Mouse (Mus musculus) neural tube, embryonic 15.5 days (tissue): ENCODE results near the gene Robo2. TPM values are rescaled to one million over a fixed set of nuclear protein-coding genes. Genes with fewer than 3 reads are reported as not detected.

Experiments used
- ATAC-seq: fragments of 200-750 bp; cut with Nextera tagmentation; 2 replicates; pipeline ENCODE4 v1.8.0; 2017; ENCODE audit warnings: mild to moderate bottlenecking, moderate TSS enrichment, moderate library complexity; ENCODE audit not compliant: low FRiP score
- H3K27ac ChIP-seq: fragments of 300-500 bp; sonication (generic); replicated peaks from 2 replicates; pipeline ENCODE4 v1.5.1; 2015; ENCODE audit warnings: mild to moderate bottlenecking, inconsistent platforms
- H3K27me3 ChIP-seq: fragments of 300-500 bp; sonication (generic); replicated peaks from 2 replicates; pipeline ENCODE4 v1.6.1; 2015; ENCODE audit warnings: inconsistent platforms
- H3K36me3 ChIP-seq: fragments of 300-500 bp; sonication (generic); 2 replicates; pipeline ENCODE4 v1.6.1; 2015; ENCODE audit warnings: inconsistent platforms
- H3K4me1 ChIP-seq: fragments of 300-500 bp; sonication (generic); 2 replicates; pipeline ENCODE4 v1.6.1; 2015; ENCODE audit warnings: inconsistent platforms
- H3K4me2 ChIP-seq: fragments of 300-500 bp; sonication (generic); 2 replicates; pipeline ENCODE4 v1.6.1; 2015; ENCODE audit warnings: inconsistent platforms, mild to moderate bottlenecking, moderate library complexity
- H3K4me3 ChIP-seq: fragments of 300-500 bp; sonication (generic); replicated peaks from 2 replicates; pipeline ENCODE4 v1.5.1; 2015; ENCODE audit warnings: mild to moderate bottlenecking, inconsistent platforms
- H3K9ac ChIP-seq: fragments of 300-500 bp; sonication (generic); replicated peaks from 2 replicates; pipeline ENCODE4 v1.6.1; 2015; ENCODE audit warnings: mild to moderate bottlenecking, inconsistent platforms
- H3K9me3 ChIP-seq: fragments of 300-500 bp; sonication (generic); replicated peaks from 2 replicates; pipeline ENCODE4 v1.6.1; 2016; ENCODE audit warnings: inconsistent platforms
- WGBS: fragments of 180-500 bp; shearing (Covaris S2); methylation state at CpG from one replicate; pipeline ENCODE4 v1.1.7; 2015; ENCODE audit warnings: mixed read lengths; 5-methylcytosine and 5-hydroxymethylcytosine counted together
- polyA plus RNA-seq: library from polyadenylated mRNA; unstranded; fragments of >200 nt; fragmentation: Nextera tagmentation; extraction: Ambion mirVana; gene quantifications from 2 replicates; pipeline ENCODE4 v1.2.1, GENCODE M21; 2015

The Robo2 gene
- polyA plus RNA-seq, 1 experiment from 2014 or later: 87.3 TPM

DNA sequence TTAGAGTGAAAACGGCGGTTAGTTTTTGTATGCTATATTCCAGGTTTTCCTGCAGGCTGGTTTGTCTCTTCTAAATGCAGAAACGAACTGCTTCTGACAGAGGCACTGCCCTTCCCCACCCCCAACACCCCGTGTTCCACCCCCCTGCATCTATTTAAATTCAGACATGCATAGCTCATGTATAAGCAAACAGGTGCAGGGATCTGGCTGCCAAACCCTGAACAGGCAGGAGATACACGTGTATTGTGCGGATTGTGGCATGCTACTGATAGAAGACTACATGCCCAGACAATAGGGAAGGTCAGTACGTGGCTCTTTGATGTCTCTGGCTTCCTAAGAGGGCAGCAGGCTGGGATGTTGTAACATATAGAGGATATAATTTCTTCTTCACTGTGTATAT, 95.5 kb downstream of the Robo2 start:
- Histone ChIP-seq H3K9ac (no peak overlapping the region), H3K27me3 (no peaks in the 10 kb centered on the region), H3K4me1 (peaks cover 3% of the 10 kb centered on the region; the same call in 1 of the 2 replicates), H3K4me2 (no peak overlapping the region), H3K36me3 (no peaks in the 10 kb centered on the region), H3K4me3 (no peak overlapping the region), H3K27ac (no peak overlapping the region), H3K9me3 (no peaks in the 10 kb centered on the region)
- ATAC-seq: no peak
- 48% methylated on average over 7 of the region's 7 CpGs for WGBS

DNA sequence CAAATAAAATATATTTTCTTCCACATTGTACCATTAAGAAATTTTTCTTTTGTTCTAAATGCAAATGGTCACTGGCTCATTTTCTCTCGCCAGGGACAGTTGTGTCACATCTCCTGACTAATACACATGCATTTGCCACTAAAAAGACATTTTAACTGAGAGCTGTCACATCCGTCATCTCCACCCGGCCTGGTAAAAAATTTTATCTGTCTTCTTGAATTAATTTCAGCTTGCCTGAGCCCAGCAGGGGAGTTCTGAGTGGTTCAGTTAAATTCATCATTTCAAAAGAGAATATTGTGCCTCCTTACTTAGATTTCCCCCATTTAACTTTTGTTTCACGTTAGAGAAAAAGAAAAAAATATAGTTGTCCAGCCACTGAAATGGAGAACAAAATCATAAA, 98.4 kb downstream of the Robo2 start:
- Histone ChIP-seq H3K4me1 (peaks cover 3% of the 10 kb centered on the region; the same call in 1 of the 2 replicates), H3K27ac (no peak overlapping the region), H3K36me3 (no peaks in the 10 kb centered on the region), H3K27me3 (no peaks in the 10 kb centered on the region), H3K9ac (no peak overlapping the region), H3K9me3 (no peaks in the 10 kb centered on the region), H3K4me3 (no peak overlapping the region), H3K4me2 (no peak overlapping the region)
- ATAC-seq: no peak
- 45% methylated on average over 4 of the region's 4 CpGs for WGBS

- H3K4me2 ChIP-seq: no peak overlapping the region
- ATAC-seq: no peak
- 15% methylated on average over 6 of the region's 6 CpGs for WGBS
- no peaks in the 10 kb centered on the region for H3K27me3 ChIP-seq
- H3K27ac ChIP-seq: no peak overlapping the region
- no peaks in the 10 kb centered on the region for H3K4me1 ChIP-seq
- no peaks in the 10 kb centered on the region for H3K9me3 ChIP-seq
- no peaks in the 10 kb centered on the region for H3K36me3 ChIP-seq
- no peak overlapping the region for H3K4me3 ChIP-seq
- no peak overlapping the region for H3K9ac ChIP-seq
These were observed 104.1 kb downstream of the Robo2 start for GRCm38 (mm10) chr16:74307543-74307887.

GRCm38 (mm10) chr16:74306876-74307542, 104.6 kb downstream of the Robo2 start:
- Histone ChIP-seq H3K4me3 (no peak overlapping the region), H3K36me3 (no peaks in the 10 kb centered on the region), H3K4me1 (no peaks in the 10 kb centered on the region), H3K27ac (no peak overlapping the region), H3K4me2 (no peak overlapping the region), H3K9me3 (no peaks in the 10 kb centered on the region), H3K9ac (no peak overlapping the region), H3K27me3 (no peaks in the 10 kb centered on the region)
- ATAC-seq: peak; percentile 57
- 20% methylated on average over 5 of the region's 5 CpGs for WGBS

DNA sequence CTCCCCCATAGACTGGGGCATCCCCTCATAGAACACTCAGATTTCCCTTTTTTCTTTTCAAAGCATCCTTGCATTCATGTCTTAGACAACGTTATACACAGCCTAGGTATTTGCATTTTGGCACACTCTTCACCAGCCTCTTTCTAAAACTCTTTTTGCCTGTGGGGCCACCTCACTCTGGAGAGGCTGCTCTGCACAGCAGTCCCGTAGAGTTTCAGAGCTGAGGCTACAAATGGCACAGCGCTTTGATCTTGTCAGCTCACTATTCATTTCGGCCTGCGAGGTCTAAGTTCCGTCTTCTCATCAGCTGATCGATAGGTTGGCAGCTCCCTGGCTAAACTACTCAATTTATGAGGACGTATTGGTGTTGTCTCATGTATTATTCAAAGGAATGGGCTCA, 123.7 kb downstream of the Robo2 start:
- Histone ChIP-seq H3K27me3 (no peaks in the 10 kb centered on the region), H3K4me2 (no peak overlapping the region), H3K4me1 (no peaks in the 10 kb centered on the region), H3K4me3 (no peak overlapping the region), H3K9ac (no peak overlapping the region), H3K27ac (no peak overlapping the region), H3K36me3 (no peaks in the 10 kb centered on the region), H3K9me3 (no peaks in the 10 kb centered on the region)
- ATAC-seq: peak; percentile 57
- 50% methylated on average over 8 of the region's 8 CpGs for WGBS

GRCm38 (mm10) chr16:74282549-74282948, 129.1 kb downstream of the Robo2 start:
- H3K27ac ChIP-seq: no peak overlapping the region
- no peak for ATAC-seq
- no peak overlapping the region for H3K9ac ChIP-seq
- H3K36me3 ChIP-seq: no peaks in the 10 kb centered on the region
- 83% methylated on average over 6 of the region's 6 CpGs for WGBS
- no peak overlapping the region for H3K4me3 ChIP-seq
- H3K4me1 ChIP-seq: no peaks in the 10 kb centered on the region
- H3K9me3 ChIP-seq: no peaks in the 10 kb centered on the region
- no peaks in the 10 kb centered on the region for H3K27me3 ChIP-seq
- no peak overlapping the region for H3K4me2 ChIP-seq

GRCm38 (mm10) chr16:74276855-74277573, 134.6 kb downstream of the Robo2 start:
- H3K4me2 ChIP-seq: no peak overlapping the region
- H3K27me3 ChIP-seq: no peaks in the 10 kb centered on the region
- no peak overlapping the region for H3K4me3 ChIP-seq
- no peaks in the 10 kb centered on the region for H3K4me1 ChIP-seq
- WGBS: 11% methylated on average over 3 of the region's 3 CpGs
- no peaks in the 10 kb centered on the region for H3K9me3 ChIP-seq
- no peak for ATAC-seq
- no peak overlapping the region for H3K9ac ChIP-seq
- H3K36me3 ChIP-seq: no peaks in the 10 kb centered on the region
- H3K27ac ChIP-seq: no peak overlapping the region

DNA sequence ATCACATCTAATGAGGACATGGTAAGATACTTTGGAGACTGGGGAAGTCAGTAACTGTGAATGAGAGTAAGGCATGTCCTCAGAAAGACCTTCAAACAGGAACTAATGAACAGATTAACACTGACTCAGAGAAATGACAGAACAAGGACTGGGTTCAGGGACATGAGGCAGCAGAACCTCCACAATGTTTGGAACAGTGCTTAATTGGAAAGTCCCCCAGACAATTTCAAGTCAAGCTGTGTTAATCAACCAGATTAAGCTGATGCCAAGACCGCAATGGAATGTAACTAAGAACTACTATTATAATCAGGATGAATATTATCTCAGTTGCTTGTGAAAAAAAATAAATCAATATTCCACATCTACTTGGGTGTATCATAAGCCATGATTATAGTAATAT, 137.0 kb downstream of the Robo2 start:
- no peak overlapping the region for H3K4me2 ChIP-seq
- H3K27me3 ChIP-seq: no peaks in the 10 kb centered on the region
- 74% methylated on average over 1 of the region's 1 CpGs for WGBS
- H3K36me3 ChIP-seq: no peaks in the 10 kb centered on the region
- no peaks in the 10 kb centered on the region for H3K9me3 ChIP-seq
- no peak overlapping the region for H3K4me3 ChIP-seq
- H3K9ac ChIP-seq: no peak overlapping the region
- no peak overlapping the region for H3K27ac ChIP-seq
- H3K4me1 ChIP-seq: no peaks in the 10 kb centered on the region
- ATAC-seq: no peak

DNA sequence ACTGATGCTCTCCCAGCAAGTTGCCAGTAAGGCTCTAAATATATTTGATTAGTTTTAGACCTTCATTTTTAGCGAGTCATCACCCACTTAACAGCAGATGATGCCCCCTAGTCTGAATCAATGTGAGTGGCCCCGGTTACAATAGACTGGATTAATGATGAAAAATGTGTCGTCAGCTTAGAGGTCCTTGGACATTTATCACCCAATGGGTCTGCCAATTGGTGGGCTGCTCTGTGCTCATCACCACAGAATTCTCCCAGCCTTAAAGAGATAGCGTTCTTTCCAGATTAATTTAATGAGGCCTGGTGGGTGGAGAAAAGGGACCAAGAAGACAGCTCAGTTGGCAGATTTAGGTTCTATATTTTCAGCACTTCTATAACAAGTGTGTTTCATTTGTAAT, 138.6 kb downstream of the Robo2 start:
- Histone ChIP-seq H3K27me3 (no peaks in the 10 kb centered on the region), H3K4me1 (no peaks in the 10 kb centered on the region), H3K9me3 (no peaks in the 10 kb centered on the region), H3K4me3 (no peak overlapping the region), H3K9ac (no peak overlapping the region), H3K27ac (no peak overlapping the region), H3K4me2 (no peak overlapping the region), H3K36me3 (no peaks in the 10 kb centered on the region)
- ATAC-seq: no peak
- 37% methylated on average over 4 of the region's 4 CpGs for WGBS

DNA sequence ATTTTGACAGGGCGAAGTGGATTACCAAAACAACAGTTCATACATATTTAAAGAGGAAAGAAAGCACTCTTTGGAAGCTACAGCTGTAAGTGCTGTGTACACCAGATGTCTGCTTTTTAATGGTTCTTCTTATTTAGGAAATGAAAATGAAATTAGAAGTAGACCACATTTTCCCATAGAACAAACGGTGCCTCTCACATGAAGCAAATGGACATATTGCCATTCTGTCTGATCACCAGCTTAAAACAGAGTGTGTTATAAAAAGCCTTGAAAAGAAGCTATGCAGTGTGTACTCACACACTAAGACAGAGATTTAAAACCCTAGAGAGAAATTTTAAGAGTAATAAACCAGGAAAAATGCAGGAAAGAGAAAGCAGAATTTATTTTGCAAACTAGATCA, 153.4 kb downstream of the Robo2 start:
- no peak overlapping the region for H3K4me2 ChIP-seq
- H3K27me3 ChIP-seq: no peaks in the 10 kb centered on the region
- 60% methylated on average over 2 of the region's 2 CpGs for WGBS
- no peak overlapping the region for H3K9ac ChIP-seq
- no peaks in the 10 kb centered on the region for H3K36me3 ChIP-seq
- no peak overlapping the region for H3K27ac ChIP-seq
- H3K4me3 ChIP-seq: no peak overlapping the region
- H3K4me1 ChIP-seq: peaks cover 3% of the 10 kb centered on the region; the same call in 1 of the 2 replicates
- no peaks in the 10 kb centered on the region for H3K9me3 ChIP-seq
- no peak for ATAC-seq

DNA sequence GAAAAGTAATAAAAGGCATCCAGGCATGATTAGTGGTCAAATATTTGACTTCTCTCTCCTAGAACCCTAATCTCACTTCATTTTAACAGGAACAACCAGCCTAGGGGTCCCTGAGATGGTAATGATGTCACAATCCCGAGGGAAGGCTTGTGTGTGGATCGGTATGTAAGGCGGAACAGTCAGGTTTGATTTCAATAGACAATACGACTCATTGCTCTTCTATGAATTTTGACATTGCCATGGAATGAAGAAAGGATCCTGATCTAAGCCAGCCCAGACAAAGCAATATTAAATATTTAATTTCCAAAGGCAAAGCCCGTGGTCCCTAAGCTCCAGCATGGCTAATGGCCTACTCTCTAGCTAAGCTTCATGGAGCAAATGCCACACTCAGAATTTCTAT, 167.2 kb downstream of the Robo2 start:
- Histone ChIP-seq H3K4me3 (no peak overlapping the region), H3K36me3 (no peaks in the 10 kb centered on the region), H3K27me3 (no peaks in the 10 kb centered on the region), H3K4me1 (no peaks in the 10 kb centered on the region), H3K9me3 (no peaks in the 10 kb centered on the region), H3K27ac (no peak overlapping the region), H3K9ac (no peak overlapping the region), H3K4me2 (no peak overlapping the region)
- 82% methylated on average over 5 of the region's 5 CpGs for WGBS
- no peak for ATAC-seq

DNA sequence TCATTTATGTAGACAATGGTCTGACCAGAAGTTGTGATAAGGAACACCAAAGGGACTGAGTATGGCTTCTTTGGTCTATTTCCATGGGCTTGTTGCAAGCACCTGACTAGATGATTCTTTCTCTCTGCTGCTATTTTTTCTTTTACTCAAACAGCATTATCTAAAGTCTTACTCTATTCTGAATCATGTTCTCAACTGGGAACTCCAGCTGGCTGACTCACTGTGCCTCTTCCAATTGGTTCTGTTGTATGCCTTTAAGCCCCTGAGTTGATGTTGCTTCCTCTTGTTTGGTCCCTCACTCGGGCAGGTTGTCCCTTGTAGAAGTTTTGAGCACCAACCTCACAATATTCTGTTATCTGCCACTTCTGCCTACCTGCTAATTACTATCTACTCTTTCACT, 170.1 kb downstream of the Robo2 start:
- no peak overlapping the region for H3K4me3 ChIP-seq
- no peak overlapping the region for H3K4me2 ChIP-seq
- no peak overlapping the region for H3K27ac ChIP-seq
- no peaks in the 10 kb centered on the region for H3K9me3 ChIP-seq
- ATAC-seq: no peak
- no peaks in the 10 kb centered on the region for H3K4me1 ChIP-seq
- H3K27me3 ChIP-seq: no peaks in the 10 kb centered on the region
- no peaks in the 10 kb centered on the region for H3K36me3 ChIP-seq
- H3K9ac ChIP-seq: no peak overlapping the region
- 89% methylated on average over 1 of the region's 1 CpGs for WGBS
